Mouse (Mus musculus) urinary bladder, postnatal 10 days (tissue): ENCODE measurements around the gene Rnf126.
"Not testable (repeated sequence)": the region's sequence is repeated elsewhere in the genome, so short reads cannot be mapped to it uniquely, and the experiment has no call there.

ENCODE experiments used
- DNase-seq: peaks from one replicate; pipeline ENCODE4 v3.0.0; 2022; ENCODE audit warnings: low spot score

Rnf126 gene

GRCm38 (mm10) chr10:79765228-79765745 lies 1.5 kb downstream of the Rnf126 start:
- no peak for DNase-seq

DNA sequence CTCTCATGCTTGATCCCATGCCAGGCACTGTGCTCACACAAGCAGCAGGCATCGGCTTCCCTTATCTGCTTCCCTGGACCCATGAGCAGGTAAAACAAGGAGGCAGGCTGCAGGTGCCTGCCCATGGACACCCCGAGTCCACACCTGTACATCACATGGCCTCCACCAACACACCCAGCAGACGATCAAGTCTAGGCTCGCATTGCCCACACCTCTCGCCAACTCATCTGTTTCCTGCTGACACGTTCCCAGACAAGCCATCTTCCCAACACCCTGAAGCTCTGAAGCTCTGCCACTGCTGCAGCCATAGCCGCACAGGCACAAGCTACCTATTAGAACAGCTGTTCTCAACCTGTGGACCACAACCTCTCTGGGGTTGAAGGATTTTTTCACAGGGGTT lies 2.5 kb downstream of the Rnf126 start:
- DNase-seq, result no peak

DNA sequence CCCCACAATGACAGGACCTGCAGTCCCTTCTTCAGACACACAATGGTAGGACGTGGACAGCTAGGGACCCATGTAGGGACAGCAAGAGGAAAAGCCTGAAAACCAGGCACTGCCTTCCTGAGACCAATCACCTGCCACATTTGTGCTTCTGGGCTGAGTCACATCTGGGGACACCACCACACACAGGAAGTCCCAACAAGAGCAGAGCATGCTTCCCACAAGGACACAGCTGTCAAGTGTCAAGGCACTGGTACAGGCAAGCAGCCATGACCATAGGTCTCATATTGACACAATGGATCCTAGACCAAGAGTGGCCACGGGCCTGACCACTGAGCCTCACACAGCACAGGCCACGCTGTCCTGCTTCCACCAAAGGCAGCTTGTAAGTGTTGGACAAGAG lies 3.9 kb downstream of the Rnf126 start:
- no peak for DNase-seq

DNA sequence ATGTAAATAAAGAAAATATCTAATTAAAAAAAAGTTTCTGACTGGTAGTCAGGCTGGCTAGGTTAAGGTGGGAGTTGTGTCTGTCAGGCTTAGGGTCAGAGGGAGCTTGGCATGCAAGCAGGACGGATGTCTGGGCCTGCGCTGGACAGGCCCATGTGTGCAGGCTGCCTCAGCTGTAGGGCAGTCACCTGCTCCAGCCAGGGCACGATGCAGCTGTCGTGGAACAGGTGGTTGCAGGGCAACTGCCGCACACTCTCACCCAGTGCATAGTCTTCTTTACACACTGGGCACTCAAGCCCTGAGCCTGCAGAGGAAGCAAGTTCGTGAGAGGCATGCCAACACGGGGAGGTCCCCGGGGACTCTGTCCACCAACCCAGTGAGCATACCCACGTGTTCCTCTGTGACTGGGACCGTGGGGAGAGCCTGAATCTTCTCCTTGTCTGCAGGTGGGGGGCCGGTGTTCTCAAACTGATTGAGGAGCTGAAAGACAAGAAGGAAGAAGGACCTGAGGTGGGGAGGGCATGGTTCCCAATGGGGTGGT lies 6.1 kb downstream of the Rnf126 start:
- no peak for DNase-seq

- not testable (repeated sequence) for DNase-seq
These were observed 7.1 kb downstream of the Rnf126 start for GRCm38 (mm10) chr10:79759675-79760074.

DNA sequence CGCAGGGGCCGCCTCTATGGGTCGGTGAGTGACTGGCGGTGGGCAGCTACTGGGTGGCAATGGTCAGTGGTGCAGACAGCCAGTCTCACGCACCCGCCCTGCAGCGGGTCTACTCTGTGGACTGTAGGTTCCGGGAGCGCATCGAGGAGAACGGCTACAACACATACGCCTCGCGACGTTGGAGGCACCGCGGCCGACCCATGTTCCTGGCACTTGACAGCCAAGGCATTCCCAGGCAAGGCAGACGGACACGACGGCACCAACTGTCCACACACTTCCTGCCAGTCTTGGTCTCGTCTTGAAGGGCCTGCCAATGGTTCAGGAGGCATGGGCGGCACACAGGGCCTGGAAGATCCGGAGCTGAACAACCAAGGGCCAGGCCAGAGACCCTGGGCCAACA lies 10.1 kb downstream of the Rnf126 start:
- no peak for DNase-seq

GRCm38 (mm10) chr10:79755854-79756253 lies 10.9 kb downstream of the Rnf126 start:
- DNase-seq, result no peak

- no peak for DNase-seq
These were observed 11.8 kb downstream of the Rnf126 start, which contains the start of gene Fgf22 for GRCm38 (mm10) chr10:79754856-79755516. Gene Fgf22 (plus strand): TSS chr10:79755076.

GRCm38 (mm10) chr10:79748496-79748895 lies 18.3 kb downstream of the Rnf126 start:
- DNase-seq, result no peak

DNA sequence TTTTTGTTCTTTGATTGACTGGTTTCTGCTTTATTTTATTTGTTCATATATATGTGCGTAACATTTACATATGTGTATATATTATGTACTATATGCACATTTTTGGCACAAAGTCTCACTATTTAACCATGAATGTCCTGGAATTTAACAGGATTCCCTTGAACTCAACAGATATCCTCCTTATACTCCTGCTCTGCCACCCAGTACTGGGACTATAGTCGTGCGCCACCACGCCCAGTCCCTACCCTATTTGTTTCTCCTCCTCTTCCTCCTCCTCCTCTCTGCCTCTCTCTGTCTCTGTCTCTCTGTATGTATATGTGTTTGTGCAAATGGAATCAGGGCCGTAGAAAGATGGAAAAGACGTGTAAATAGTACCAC lies 20.0 kb downstream of the Rnf126 start:
- no peak for DNase-seq

GRCm38 (mm10) chr10:79745898-79746773 lies 20.6 kb downstream of the Rnf126 start, which contains the start of gene Polrmt:
Gene Polrmt (minus strand): TSS chr10:79746581.
- peak; percentile 83 for DNase-seq

DNA sequence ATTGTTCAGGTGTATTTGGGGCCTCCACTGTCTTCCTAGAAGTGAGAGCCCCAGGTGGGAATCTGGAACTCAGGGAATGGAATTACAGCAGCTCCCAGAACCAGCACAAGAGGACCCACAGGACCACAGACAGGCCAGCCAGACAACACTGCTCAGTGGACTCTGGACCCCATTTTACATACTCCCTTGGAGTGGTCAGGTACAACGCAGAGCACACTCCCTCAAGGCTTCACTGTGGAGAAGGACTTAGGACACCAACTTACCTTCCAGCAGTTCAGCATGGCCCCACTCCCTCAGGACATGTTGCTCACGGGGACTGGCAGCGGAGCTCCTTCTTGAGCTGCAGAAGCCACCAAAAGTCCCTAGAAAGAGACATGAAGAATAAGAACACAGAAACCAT lies 21.3 kb downstream of the Rnf126 start:
- no peak for DNase-seq

DNA sequence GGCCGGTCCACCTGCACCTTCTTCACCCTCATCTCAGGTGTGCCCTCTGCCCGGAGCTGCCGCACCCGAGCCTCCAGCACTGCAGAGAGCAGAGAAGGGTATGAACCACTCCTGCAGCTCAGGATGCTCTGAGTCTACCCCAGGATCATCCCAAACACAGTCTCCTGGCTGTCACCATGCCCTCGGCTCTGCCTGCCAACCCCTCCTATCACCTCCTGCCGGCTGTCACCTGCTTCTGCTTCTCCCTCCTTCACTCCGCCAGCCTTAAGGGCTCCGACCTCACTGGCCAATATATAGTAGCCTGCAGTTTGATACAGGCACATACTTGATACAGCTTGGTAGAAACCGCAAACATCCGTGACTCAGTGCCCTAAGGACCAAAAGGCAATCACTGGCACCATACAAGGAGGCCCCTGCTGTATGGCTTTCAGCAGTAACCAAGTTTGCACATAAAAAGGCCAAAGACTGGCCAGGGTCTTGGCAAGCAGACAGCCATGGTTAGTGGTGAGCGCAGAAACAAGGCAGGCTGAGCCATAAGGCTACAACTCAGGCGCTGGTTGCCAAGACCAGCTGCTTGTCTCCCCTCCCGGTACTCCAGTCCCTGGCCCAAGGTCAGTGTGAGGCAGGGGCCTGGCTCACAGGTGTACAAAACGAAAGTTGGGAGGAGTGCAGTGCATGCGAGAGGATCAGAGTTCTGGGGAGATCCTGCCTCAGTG lies 22.9 kb downstream of the Rnf126 start:
- no peak for DNase-seq

- DNase-seq, result no peak
These were observed 23.6 kb downstream of the Rnf126 start for GRCm38 (mm10) chr10:79743161-79743560.

- no peak for DNase-seq
These were observed 25.9 kb downstream of the Rnf126 start for GRCm38 (mm10) chr10:79740863-79741262.

DNA sequence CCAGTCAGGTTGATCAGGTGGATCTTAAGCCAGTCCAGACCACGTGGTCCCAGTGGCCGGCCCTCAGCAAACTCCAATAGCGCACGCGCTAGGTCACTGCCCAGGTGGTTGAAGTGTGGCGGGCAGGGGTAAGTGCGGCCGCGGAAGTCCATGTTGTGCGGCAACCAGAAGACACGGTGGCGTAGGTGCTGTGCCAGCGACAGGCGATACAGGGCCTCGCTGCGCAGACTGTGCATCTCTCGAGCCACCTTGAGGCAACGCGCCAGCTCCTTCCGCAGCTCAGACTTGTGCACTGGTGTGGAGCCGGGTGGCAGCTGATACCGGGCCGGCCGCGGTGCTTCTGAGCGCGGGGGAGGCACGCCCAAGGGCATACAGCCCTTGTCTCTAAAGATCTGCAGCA lies 27.5 kb downstream of the Rnf126 start:
- DNase-seq, result no peak

DNA sequence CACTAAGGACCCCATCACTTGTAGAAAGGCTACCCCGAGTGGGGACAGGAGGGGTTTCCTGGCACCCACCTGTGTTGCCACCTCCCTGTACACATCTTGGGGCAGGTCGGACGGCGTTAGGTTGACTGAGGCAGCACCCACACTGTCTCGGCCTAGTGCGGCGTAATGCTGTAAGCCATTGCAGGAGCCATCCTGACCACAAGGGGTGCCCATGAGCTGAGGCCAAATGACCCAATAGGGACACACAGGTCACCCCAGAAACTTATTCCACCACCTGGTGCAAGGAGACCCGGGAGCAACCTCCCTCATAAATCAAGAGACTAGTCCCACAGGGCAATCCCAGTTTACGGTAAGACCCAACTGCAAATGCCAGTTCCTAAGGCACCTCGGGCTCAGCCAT lies 28.5 kb downstream of the Rnf126 start:
- no peak for DNase-seq

- no peak for DNase-seq
These were observed 30.0 kb downstream of the Rnf126 start for GRCm38 (mm10) chr10:79736706-79737105.

DNA sequence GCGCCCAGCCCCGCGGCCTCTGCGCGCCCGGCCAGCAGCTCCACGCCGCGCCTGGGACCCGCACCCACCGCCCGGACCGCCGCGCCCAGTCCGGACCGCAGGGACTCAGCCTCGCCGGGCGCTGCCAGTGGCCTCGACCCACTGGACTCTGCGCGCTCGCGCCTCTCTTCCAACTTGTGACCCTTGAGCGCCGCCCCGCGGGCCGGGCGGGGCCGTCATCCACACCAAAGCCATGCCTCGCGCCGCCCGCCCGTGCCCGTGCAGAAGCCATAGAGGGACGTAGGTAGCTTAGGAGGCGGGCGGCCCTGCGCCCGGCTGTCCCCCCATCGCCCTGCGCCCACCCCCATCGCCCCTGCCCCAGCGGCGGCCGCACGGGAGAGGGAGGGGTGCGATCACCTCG lies 31.4 kb downstream of the Rnf126 start:
- DNase-seq, result no peak

DNA sequence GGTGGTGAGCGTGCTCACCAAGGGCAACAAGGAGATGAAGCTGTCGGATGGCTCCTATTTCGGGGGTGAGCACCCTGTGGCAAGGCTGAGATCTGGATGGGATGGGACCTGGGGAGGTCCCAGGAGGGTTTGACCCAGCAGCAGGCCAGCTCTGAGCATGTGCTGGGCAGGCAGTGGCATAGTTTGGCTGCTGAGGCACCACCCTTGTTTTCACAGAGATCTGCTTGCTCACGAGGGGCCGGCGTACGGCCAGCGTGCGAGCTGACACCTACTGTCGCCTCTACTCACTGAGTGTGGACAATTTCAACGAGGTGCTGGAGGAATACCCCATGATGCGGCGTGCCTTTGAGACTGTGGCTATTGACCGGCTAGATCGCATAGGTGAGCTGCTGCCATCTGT lies 32.9 kb downstream of the Rnf126 start:
- DNase-seq, result no peak

DNA sequence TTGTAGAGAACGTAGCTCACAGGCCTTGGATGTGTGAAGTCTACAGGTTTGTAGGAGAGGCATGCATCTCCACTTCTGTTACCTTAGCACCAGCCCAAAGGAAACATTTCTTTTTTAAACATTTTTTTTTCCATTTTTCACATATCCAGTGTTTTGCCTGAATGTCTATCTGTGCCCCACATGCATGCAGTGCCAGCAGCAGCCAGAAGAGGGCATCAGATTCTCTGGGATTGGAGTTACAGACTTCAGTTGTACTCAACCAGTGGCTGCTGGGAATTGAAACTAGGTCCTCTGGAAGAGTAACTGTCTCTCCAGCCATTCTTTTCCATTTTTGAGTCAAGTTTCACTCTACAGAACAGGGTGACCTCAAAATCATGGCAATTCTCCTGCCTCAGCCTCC lies 34.3 kb downstream of the Rnf126 start:
- DNase-seq, result no peak

GRCm38 (mm10) chr10:79729357-79729965 lies 37.3 kb downstream of the Rnf126 start:
- DNase-seq, result no peak
